Mouse (Mus musculus): Measurements from ENCODE around the gene Prr13. TPM values are rescaled to one million over a fixed set of nuclear protein-coding genes. Genes with fewer than 3 reads are reported as not detected.

Prr13 gene
- polyA plus RNA-seq, 1 experiment = 978 TPM

DNA sequence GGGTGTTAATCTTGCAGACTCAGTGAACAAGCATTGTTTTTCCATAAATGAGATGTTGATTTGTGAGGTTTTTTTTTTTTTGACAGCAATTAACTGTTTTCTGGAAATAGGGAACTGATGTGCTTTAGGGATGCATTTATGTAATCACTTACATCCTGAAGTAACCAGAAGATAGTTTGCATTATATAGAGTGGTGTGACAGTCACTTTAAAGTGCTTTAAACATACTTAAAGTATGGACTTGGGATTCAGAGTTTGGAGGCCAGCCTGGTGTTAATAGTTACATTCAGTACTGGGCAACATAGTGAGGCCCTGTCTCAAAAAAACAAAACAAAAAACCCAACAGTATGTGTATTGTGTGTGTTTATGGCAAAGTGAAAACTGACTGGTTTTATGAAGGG lies 12.9 kb downstream of the Prr13 start:
- Histone ChIP-seq H3K4me3 (replicated peaks) (peak overlapping the region; percentile 95), H3K9me3 (no peaks in the 10 kb centered on the region), H3K27me3 (replicated peaks) (no peaks in the 10 kb centered on the region), H3K36me3 (replicated peaks; ENCODE audit: low read length) (peaks cover 66% of the 10 kb centered on the region), H3K4me1 (peaks cover 20% of the 10 kb centered on the region)
- TF ChIP-seq GATA1 (IDR thresholded peaks at IDR 0.05; ENCODE audit: borderline replicate concordance, low read length) (no peak), FLI1 (IDR thresholded peaks at IDR 0.05; ENCODE audit: low read length) (no peak)

DNA sequence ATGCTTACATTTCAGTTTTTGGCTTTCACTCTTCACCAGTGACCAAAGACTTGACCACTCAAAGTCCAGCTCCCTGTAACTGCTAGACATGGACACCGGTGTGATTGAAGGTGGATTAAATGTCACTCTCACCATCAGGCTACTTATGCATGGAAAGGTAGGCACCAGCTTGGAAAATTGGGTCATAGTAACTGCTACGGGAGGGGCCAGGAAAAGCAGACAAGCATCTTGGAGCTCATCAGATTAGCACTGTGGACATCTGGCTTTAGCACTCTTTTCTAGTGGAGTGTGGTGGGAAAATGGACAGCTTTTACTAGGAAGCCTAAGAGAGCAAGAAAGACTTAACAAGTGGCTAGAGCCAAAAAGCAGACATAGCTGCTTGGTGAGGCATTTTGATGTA lies 14.4 kb downstream of the Prr13 start:
- Histone ChIP-seq H3K4me3 (replicated peaks) (no peak overlapping the region), H3K36me3 (replicated peaks; ENCODE audit: low read length) (peaks cover 66% of the 10 kb centered on the region), H3K27me3 (replicated peaks) (no peaks in the 10 kb centered on the region), H3K4me1 (peaks cover 20% of the 10 kb centered on the region), H3K9me3 (no peaks in the 10 kb centered on the region)
- TF ChIP-seq GATA1 (IDR thresholded peaks at IDR 0.05; ENCODE audit: borderline replicate concordance, low read length) = no peak
- no peak for TF ChIP-seq FLI1 (IDR thresholded peaks at IDR 0.05; ENCODE audit: low read length)

- H3K27me3 ChIP-seq (replicated peaks) = no peaks in the 10 kb centered on the region
- peaks cover 65% of the 10 kb centered on the region for H3K36me3 ChIP-seq (replicated peaks; ENCODE audit: low read length)
- H3K4me1 ChIP-seq = peaks cover 18% of the 10 kb centered on the region
- H3K9me3 ChIP-seq = no peaks in the 10 kb centered on the region
- H3K4me3 ChIP-seq (replicated peaks) = no peak overlapping the region
- TF ChIP-seq GATA1 (IDR thresholded peaks at IDR 0.05; ENCODE audit: borderline replicate concordance, low read length) (no peak), FLI1 (IDR thresholded peaks at IDR 0.05; ENCODE audit: low read length) (no peak)
Measured at GRCm38 (mm10) chr15:102474520-102474919, 15.7 kb downstream of the Prr13 start.

DNA sequence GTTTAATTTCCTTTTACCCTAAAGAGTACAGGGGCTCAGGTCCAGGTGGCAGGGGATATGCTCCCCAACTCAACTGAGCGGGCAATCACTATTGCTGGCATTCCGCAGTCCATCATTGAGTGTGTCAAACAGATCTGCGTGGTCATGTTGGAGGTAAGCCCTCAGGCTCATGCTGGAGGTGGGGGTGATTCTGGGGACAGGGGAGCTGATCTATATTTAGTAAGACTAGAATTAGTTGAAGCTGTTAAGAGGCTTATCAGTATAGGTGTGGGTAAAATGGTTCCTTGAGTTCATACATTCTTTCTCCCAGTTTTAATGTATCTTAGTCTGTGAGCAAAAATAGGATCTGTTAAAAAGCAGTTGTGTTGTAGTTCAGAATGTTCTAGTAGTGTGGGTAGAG lies 24.3 kb downstream of the Prr13 start:
- Histone ChIP-seq H3K36me3 (replicated peaks; ENCODE audit: low read length) (peaks cover 94% of the 10 kb centered on the region), H3K27me3 (replicated peaks) (no peaks in the 10 kb centered on the region), H3K9me3 (no peaks in the 10 kb centered on the region), H3K4me3 (replicated peaks) (no peak overlapping the region), H3K4me1 (peaks cover 16% of the 10 kb centered on the region)
- TF ChIP-seq FLI1 (IDR thresholded peaks at IDR 0.05; ENCODE audit: low read length) = no peak
- TF ChIP-seq GATA1 (IDR thresholded peaks at IDR 0.05; ENCODE audit: borderline replicate concordance, low read length) = no peak

GRCm38 (mm10) chr15:102485853-102486252 lies 27.0 kb downstream of the Prr13 start:
- Histone ChIP-seq H3K27me3 (replicated peaks) (no peaks in the 10 kb centered on the region), H3K4me1 (peaks cover 16% of the 10 kb centered on the region), H3K9me3 (no peaks in the 10 kb centered on the region), H3K36me3 (replicated peaks; ENCODE audit: low read length) (peaks cover 98% of the 10 kb centered on the region), H3K4me3 (replicated peaks) (no peak overlapping the region)
- no peak for TF ChIP-seq FLI1 (IDR thresholded peaks at IDR 0.05; ENCODE audit: low read length)
- no peak for TF ChIP-seq GATA1 (IDR thresholded peaks at IDR 0.05; ENCODE audit: borderline replicate concordance, low read length)

- no peaks in the 10 kb centered on the region for H3K9me3 ChIP-seq
- H3K36me3 ChIP-seq (replicated peaks; ENCODE audit: low read length) = peaks cover 100% of the 10 kb centered on the region
- no peak overlapping the region for H3K4me3 ChIP-seq (replicated peaks)
- TF ChIP-seq FLI1 (IDR thresholded peaks at IDR 0.05; ENCODE audit: low read length) (no peak), GATA1 (IDR thresholded peaks at IDR 0.05; ENCODE audit: borderline replicate concordance, low read length) (no peak)
- no peaks in the 10 kb centered on the region for H3K27me3 ChIP-seq (replicated peaks)
- peaks cover 16% of the 10 kb centered on the region for H3K4me1 ChIP-seq
Measured at GRCm38 (mm10) chr15:102487664-102488063, 28.8 kb downstream of the Prr13 start.

- no peaks in the 10 kb centered on the region for H3K9me3 ChIP-seq
- H3K4me1 ChIP-seq = 0 out of 2 replicates have a peak, but pooled peaks cover 6% of the 10 kb centered on the region
- H3K4me3 ChIP-seq (replicated peaks) = no peak overlapping the region
- TF ChIP-seq GATA1 (IDR thresholded peaks at IDR 0.05; ENCODE audit: borderline replicate concordance, low read length) (no peak), FLI1 (IDR thresholded peaks at IDR 0.05; ENCODE audit: low read length) (no peak)
- H3K36me3 ChIP-seq (replicated peaks; ENCODE audit: low read length) = peaks cover 97% of the 10 kb centered on the region
- no peaks in the 10 kb centered on the region for H3K27me3 ChIP-seq (replicated peaks)
Measured at GRCm38 (mm10) chr15:102498322-102498721, 39.5 kb downstream of the Prr13 start.

- Histone ChIP-seq H3K36me3 (replicated peaks; ENCODE audit: low read length) (peaks cover 97% of the 10 kb centered on the region), H3K27me3 (replicated peaks) (no peaks in the 10 kb centered on the region), H3K9me3 (no peaks in the 10 kb centered on the region), H3K4me1 (0 out of 2 replicates have a peak, but pooled peaks cover 3% of the 10 kb centered on the region), H3K4me3 (replicated peaks) (no peak overlapping the region)
- TF ChIP-seq FLI1 (IDR thresholded peaks at IDR 0.05; ENCODE audit: low read length) = no peak
Measured at GRCm38 (mm10) chr15:102499370-102499769, 40.5 kb downstream of the Prr13 start.

DNA sequence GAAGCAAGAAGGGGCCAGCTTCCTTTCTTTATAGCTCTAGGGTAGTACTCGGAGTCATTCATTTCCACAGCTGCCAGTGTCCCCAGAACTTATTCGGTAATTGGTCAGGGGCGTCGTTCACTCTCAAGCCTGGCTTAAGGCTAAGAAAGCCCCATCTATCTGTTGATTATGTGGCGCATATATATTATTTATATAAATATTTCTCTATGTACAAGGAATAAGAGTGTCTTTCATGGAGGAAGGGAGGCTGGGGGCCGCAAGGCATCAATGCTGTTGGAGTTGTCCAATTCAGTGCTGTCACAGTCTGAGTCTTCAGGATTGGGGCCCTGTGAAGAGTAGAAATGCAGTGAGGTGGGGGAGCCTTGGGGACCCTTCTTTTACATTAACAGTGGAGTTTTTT lies 41.0 kb downstream of the Prr13 start:
- H3K4me3 ChIP-seq (replicated peaks) = no peak overlapping the region
- TF ChIP-seq GATA1 (IDR thresholded peaks at IDR 0.05; ENCODE audit: borderline replicate concordance, low read length) (no peak), FLI1 (IDR thresholded peaks at IDR 0.05; ENCODE audit: low read length) (no peak)
- H3K27me3 ChIP-seq (replicated peaks) = no peaks in the 10 kb centered on the region
- H3K36me3 ChIP-seq (replicated peaks; ENCODE audit: low read length) = peaks cover 96% of the 10 kb centered on the region
- H3K9me3 ChIP-seq = no peaks in the 10 kb centered on the region
- H3K4me1 ChIP-seq = peaks cover 3% of the 10 kb centered on the region

- Histone ChIP-seq H3K36me3 (replicated peaks; ENCODE audit: low read length) (peaks cover 96% of the 10 kb centered on the region), H3K27me3 (replicated peaks) (no peaks in the 10 kb centered on the region), H3K4me3 (replicated peaks) (no peak overlapping the region), H3K9me3 (no peaks in the 10 kb centered on the region), H3K4me1 (peaks cover 9% of the 10 kb centered on the region)
- TF ChIP-seq GATA1 (IDR thresholded peaks at IDR 0.05; ENCODE audit: borderline replicate concordance, low read length) (no peak), FLI1 (IDR thresholded peaks at IDR 0.05; ENCODE audit: low read length) (no peak)
Measured at GRCm38 (mm10) chr15:102500479-102500878, 41.7 kb downstream of the Prr13 start.
